Mouse (Mus musculus) heart, adult 2 months (tissue): ENCODE data around the gene Dyrk3. TPM values are rescaled to one million over a fixed set of nuclear protein-coding genes. Genes with fewer than 3 reads are reported as not detected.

Experiments
- DNase-seq, 2 experiments: peaks; one replicate each; pipeline ENCODE4 v3.0.0; 2021
- H3K27ac ChIP-seq: fragments of 200-600 bp; 2 replicates; pipeline ENCODE4 v1.8.1; 2022
- H3K27me3 ChIP-seq: fragments of 200-500 bp; 2 replicates; pipeline ENCODE4 v1.6.1; 2012; ENCODE audit warnings: mild to moderate bottlenecking, low read length, inconsistent platforms, mixed read lengths; ENCODE audit not compliant: control insufficient read depth, insufficient read depth
- H3K36me3 ChIP-seq: fragments of 200-500 bp; 2 replicates; pipeline ENCODE4 v1.6.1; 2012; ENCODE audit warnings: low read length, inconsistent platforms; ENCODE audit not compliant: control insufficient read depth, insufficient read depth
- H3K4me1 ChIP-seq: fragments of 200-500 bp; 2 replicates; pipeline ENCODE4 v1.6.1; 2011; ENCODE audit warnings: low read length; ENCODE audit not compliant: control insufficient read depth, insufficient read depth
- H3K4me3 ChIP-seq: fragments of 200-600 bp; 2 replicates; pipeline ENCODE4 v1.8.1; 2022
- H3K79me2 ChIP-seq: fragments of 200-500 bp; replicated peaks from 2 replicates; pipeline ENCODE4 v1.6.1; 2012; ENCODE audit warnings: mild to moderate bottlenecking, inconsistent platforms, low read length, moderate library complexity, mixed read lengths; ENCODE audit not compliant: control insufficient read depth, insufficient read depth
- H3K9ac ChIP-seq: fragments of 200-500 bp; 2 replicates; pipeline ENCODE4 v1.6.1; 2012; ENCODE audit warnings: low read depth, mild to moderate bottlenecking, control low read depth, inconsistent platforms, low read length, mixed read lengths
- CTCF ChIP-seq: fragments of 200-600 bp; IDR thresholded peaks from 2 replicates; pipeline ENCODE4 v1.8.1; 2022; ENCODE audit warnings: antibody characterized with exemption, mild to moderate bottlenecking, moderate library complexity
- EP300 ChIP-seq: fragments of 200-500 bp; IDR thresholded peaks from 2 replicates; pipeline ENCODE4 v1.6.1; 2011; ENCODE audit warnings: low read depth, low read length, control low read depth; ENCODE audit not compliant: insufficient read depth
- POLR2A ChIP-seq: fragments of 200-500 bp; IDR thresholded peaks from 2 replicates; pipeline ENCODE4 v1.6.1; 2011; ENCODE audit warnings: mild to moderate bottlenecking, low read depth, low read length, control low read depth; ENCODE audit not compliant: insufficient read depth
- WGBS: fragments of 180-500 bp; shearing (Covaris S2); methylation state at CpG from one replicate; pipeline ENCODE4 v1.1.7; 2018; 5-methylcytosine and 5-hydroxymethylcytosine counted together
- intact Hi-C: fragments of 180-260 bp; cut with DNase I; formaldehyde crosslinking; loops from one replicate; pipeline ENCODE4 v1.15.1; 2025
- polyA plus RNA-seq: library from polyadenylated mRNA; depleted of rRNA; stranded (reverse); fragments of >200 nt; gene quantifications from 2 replicates; pipeline ENCODE4 v1.2.3, GENCODE M21; 2012
- total RNA-seq, 2 experiments: library from RNA; stranded (reverse); gene quantifications; 2 replicates each; pipeline ENCODE4 v1.2.3; 2021

Dyrk3 gene
- total and polyA plus RNA-seq, 3 experiments, result 0.16 to 0.70 (median 0.48) TPM

DNA sequence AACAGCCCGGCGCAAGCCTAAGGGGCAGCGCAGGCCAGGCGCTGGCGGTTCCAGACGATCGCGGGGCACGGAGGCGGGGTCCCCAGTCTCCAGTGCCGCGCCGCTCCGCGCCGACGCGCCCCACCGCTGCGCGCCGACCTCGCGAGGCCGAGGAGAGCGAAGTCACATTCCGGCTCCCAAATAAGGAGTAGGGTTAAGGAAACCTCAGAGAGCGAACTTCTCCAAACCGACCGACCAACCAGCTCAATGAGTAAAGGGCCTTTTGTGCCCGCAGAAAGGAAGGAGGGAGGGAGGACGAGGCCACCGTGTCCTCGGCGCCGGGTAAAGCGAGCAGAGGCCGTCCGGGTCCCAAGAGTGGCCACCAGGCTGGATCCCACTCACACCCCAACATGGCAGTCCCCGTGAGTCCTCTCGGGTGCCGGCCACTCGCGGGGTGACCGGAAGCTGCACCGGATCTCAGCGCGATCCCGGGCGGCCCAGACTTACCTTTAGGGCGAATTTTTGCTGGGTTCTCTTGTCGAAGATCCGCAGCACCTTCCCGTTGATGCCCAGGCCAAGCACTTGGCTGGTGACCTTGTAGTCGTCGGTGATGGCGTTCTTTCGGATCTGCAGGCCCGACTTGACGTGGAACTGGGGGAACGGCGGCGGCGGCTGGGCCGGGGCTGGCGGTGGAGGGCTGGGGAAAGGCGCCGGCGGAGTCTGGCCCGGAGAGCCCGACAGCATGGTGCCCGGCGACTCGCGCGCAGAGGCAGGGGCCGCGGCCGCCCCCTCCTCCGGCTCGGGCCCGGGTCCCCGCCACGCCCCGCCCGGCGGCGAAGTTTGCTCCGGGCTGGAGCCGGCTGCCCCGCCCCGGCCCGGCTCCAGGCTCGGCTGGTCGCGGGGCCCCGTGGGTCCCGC lies 41.1 kb downstream of the Dyrk3 start:
- H3K9ac ChIP-seq, result peak overlapping the region; percentile 85
- peak overlapping the region; percentile 91 for H3K27ac ChIP-seq
- H3K27me3 ChIP-seq, result no peaks in the 10 kb centered on the region
- H3K79me2 ChIP-seq, result peaks cover 11% of the 10 kb centered on the region
- 0 out of 2 replicates have a peak, but pooled peaks have one; percentile 36 for TF ChIP-seq POLR2A
- 0 out of 2 replicates have a peak, but pooled peaks have one; percentile 18 for TF ChIP-seq EP300
- no peak for TF ChIP-seq CTCF
- intact Hi-C loops, result loop anchor here (2.0 to 10.0 kb wide), 2 partner anchors 36 to 382 kb away; partner anchors contain the start of genes Gm29427 and Yod1
- H3K36me3 ChIP-seq, result peaks cover 12% of the 10 kb centered on the region
- peaks cover 17% of the 10 kb centered on the region for H3K4me1 ChIP-seq
- peak; percentile 74 to 78 for DNase-seq
- H3K4me3 ChIP-seq, result peak overlapping the region; percentile 97
- under 1% methylated on average over 97 of the region's 98 CpGs for WGBS

- Histone ChIP-seq H3K9ac (peak overlapping the region; percentile 85), H3K4me1 (peaks cover 23% of the 10 kb centered on the region), H3K79me2 (peaks cover 11% of the 10 kb centered on the region), H3K27ac (peak overlapping the region; percentile 91), H3K4me3 (peak overlapping the region; percentile 97), H3K27me3 (no peaks in the 10 kb centered on the region), H3K36me3 (peaks cover 14% of the 10 kb centered on the region)
- WGBS, result 12% methylated on average over 9 of the region's 9 CpGs
- intact Hi-C loops, result loop anchor here (2.0 to 10.0 kb wide), 2 partner anchors 35 to 381 kb away; partner anchors contain the start of genes Gm29427 and Yod1
- TF ChIP-seq EP300 (no peak), POLR2A (0 out of 2 replicates have a peak, but pooled peaks have one; percentile 4)
- DNase-seq, result no peak
Measured at GRCm38 (mm10) chr1:131096132-131096695, 41.9 kb downstream of the Dyrk3 start.

DNA sequence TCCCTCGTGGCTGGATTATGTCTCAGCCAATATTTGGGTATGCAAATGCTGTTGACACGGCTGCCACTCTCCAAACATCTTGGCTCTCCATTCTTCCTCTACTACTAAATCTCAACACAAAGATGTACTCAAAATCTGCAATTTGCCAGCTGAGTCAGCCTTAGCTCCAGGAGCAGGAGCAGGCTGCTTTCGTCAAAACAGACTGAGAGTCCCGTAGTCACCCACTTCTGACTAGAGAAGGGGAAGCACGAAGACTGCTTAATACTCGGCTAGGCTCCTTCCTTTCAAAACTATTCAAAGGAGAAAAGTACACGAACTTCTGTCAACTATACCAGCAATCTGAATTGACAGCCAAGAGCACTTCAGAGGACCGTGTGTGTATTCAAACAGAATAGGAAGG lies 42.6 kb downstream of the Dyrk3 start:
- no peaks in the 10 kb centered on the region for H3K27me3 ChIP-seq
- peaks cover 14% of the 10 kb centered on the region for H3K36me3 ChIP-seq
- WGBS, result 16% methylated on average over 8 of the region's 8 CpGs
- TF ChIP-seq POLR2A, result no peak
- TF ChIP-seq CTCF, result no peak
- no peak for TF ChIP-seq EP300
- peak overlapping the region; percentile 91 for H3K27ac ChIP-seq
- no peak for DNase-seq
- H3K4me1 ChIP-seq, result peaks cover 29% of the 10 kb centered on the region
- H3K79me2 ChIP-seq, result peaks cover 11% of the 10 kb centered on the region
- peak overlapping the region; percentile 97 for H3K4me3 ChIP-seq
- H3K9ac ChIP-seq, result peak overlapping the region; percentile 50
- intact Hi-C loops, result loop anchor here (10.0 kb wide), 1 partner anchor 381 kb away; the partner anchor contains the start of genes Gm29427 and Yod1

- TF ChIP-seq POLR2A (no peak), EP300 (no peak), CTCF (no peak)
- no peaks in the 10 kb centered on the region for H3K27me3 ChIP-seq
- peaks cover 11% of the 10 kb centered on the region for H3K79me2 ChIP-seq
- H3K4me1 ChIP-seq, result peaks cover 41% of the 10 kb centered on the region
- H3K36me3 ChIP-seq, result peaks cover 14% of the 10 kb centered on the region
- 46% methylated on average over 8 of the region's 8 CpGs for WGBS
- peak overlapping the region; percentile 87 for H3K27ac ChIP-seq
- H3K4me3 ChIP-seq, result no peak overlapping the region
- H3K9ac ChIP-seq, result no peak overlapping the region
- intact Hi-C loops, result loop anchor here (10.0 kb wide), 1 partner anchor 379 kb away; the partner anchor contains the start of genes Gm29427 and Yod1
- no peak for DNase-seq
Measured at GRCm38 (mm10) chr1:131093889-131094288, 44.3 kb downstream of the Dyrk3 start.

GRCm38 (mm10) chr1:131092846-131093245 lies 45.3 kb downstream of the Dyrk3 start:
- no peak for DNase-seq
- Histone ChIP-seq H3K9ac (no peak overlapping the region), H3K27ac (peak overlapping the region; percentile 87), H3K4me1 (peaks cover 46% of the 10 kb centered on the region), H3K4me3 (no peak overlapping the region), H3K79me2 (peaks cover 13% of the 10 kb centered on the region), H3K36me3 (peaks cover 14% of the 10 kb centered on the region), H3K27me3 (no peaks in the 10 kb centered on the region)
- intact Hi-C loops, result loop anchor here (10.0 kb wide), 1 partner anchor 378 kb away; the partner anchor contains the start of genes Gm29427 and Yod1
- WGBS, result 85% methylated on average over 3 of the region's 3 CpGs
- TF ChIP-seq EP300 (no peak), CTCF (no peak), POLR2A (no peak)

DNA sequence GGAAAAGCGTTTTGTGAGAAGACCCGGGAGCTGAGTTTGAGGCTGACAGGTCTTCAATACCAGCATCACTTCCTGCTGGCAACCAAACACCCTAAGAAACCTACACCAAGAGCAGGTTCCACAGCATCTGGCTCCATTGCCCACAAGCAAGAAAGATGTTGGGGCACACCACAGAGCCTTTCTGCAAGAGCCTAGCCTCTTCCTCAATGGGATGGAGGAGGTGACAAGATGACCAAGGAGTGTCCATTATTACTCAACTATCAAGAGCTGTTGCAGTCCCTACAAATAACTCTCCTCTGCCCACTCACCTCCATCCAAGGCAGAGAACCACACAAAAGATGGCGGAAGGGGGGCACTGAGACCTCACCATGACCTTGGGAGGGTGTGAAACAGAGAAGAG lies 46.0 kb downstream of the Dyrk3 start:
- H3K4me3 ChIP-seq, result no peak overlapping the region
- no peaks in the 10 kb centered on the region for H3K27me3 ChIP-seq
- no peak for DNase-seq
- peaks cover 13% of the 10 kb centered on the region for H3K79me2 ChIP-seq
- peaks cover 14% of the 10 kb centered on the region for H3K36me3 ChIP-seq
- TF ChIP-seq EP300, result no peak
- no peak for TF ChIP-seq CTCF
- no peak for TF ChIP-seq POLR2A
- H3K9ac ChIP-seq, result no peak overlapping the region
- H3K27ac ChIP-seq, result peak overlapping the region; percentile 87
- intact Hi-C loops, result loop anchor here (10.0 kb wide), 1 partner anchor 377 kb away; the partner anchor contains the start of genes Gm29427 and Yod1
- peaks cover 50% of the 10 kb centered on the region for H3K4me1 ChIP-seq
- WGBS, result 64% methylated on average over 3 of the region's 3 CpGs
